Mouse (Mus musculus): ENCODE data around the gene Tube1. TPM values are rescaled to one million over a fixed set of nuclear protein-coding genes. Genes with fewer than 3 reads are reported as not detected.
A peak's percentile ranks its signal among the peaks of the same experiment; 100 is the strongest.

Tube1 gene
- total and polyA plus RNA-seq, 3 experiments, result 0.60 to 1.3 (median 0.80) TPM

DNA sequence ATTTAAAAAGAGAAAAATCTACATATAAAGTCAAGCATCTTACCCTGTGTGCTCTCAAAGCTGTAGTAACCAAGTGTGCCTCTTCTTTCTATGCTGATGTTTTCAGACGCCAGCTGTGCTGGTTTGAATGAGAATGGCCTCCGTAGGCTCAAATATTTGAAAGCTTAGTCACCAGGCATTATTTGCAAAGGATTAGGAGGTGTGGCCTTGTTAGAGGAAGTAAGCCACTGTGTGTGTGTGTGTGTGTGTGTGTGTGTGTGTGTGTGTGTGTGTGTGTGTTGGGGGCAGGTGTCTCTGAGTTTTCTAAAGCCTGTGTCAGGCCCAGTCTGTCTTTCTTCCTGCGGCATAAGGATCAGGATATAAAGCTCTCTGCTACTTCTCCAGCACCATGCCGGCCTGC is 26.8 kb upstream of the Tube1 start:
- intact Hi-C loops (cut with DNase I), result no loop called here
- Histone ChIP-seq H3K4me1 (ENCODE audit: control insufficient read depth, insufficient read depth, low read length) (no peaks in the 10 kb centered on the region), H3K79me2 (replicated peaks; ENCODE audit: control insufficient read depth, insufficient read depth, low read length) (no peaks in the 10 kb centered on the region), H3K27ac (no peak overlapping the region), H3K9ac (ENCODE audit: low read depth, low read length) (no peak overlapping the region), H3K36me3 (ENCODE audit: control insufficient read depth, insufficient read depth, low read length) (peaks cover 6% of the 10 kb centered on the region), H3K4me3 (no peak overlapping the region), H3K27me3 (ENCODE audit: control insufficient read depth, insufficient read depth, low read length) (no peaks in the 10 kb centered on the region)
- no peak for TF ChIP-seq CTCF (IDR thresholded peaks at IDR 0.05)
- no peak for TF ChIP-seq POLR2A (IDR thresholded peaks at IDR 0.05; ENCODE audit: insufficient read depth, low read depth, low read length)
- no peak for TF ChIP-seq EP300 (IDR thresholded peaks at IDR 0.05; ENCODE audit: insufficient read depth, low read depth, low read length)
- WGBS, result 71% methylated on average over 4 of the region's 4 CpGs
- DNase-seq, result no peak

DNA sequence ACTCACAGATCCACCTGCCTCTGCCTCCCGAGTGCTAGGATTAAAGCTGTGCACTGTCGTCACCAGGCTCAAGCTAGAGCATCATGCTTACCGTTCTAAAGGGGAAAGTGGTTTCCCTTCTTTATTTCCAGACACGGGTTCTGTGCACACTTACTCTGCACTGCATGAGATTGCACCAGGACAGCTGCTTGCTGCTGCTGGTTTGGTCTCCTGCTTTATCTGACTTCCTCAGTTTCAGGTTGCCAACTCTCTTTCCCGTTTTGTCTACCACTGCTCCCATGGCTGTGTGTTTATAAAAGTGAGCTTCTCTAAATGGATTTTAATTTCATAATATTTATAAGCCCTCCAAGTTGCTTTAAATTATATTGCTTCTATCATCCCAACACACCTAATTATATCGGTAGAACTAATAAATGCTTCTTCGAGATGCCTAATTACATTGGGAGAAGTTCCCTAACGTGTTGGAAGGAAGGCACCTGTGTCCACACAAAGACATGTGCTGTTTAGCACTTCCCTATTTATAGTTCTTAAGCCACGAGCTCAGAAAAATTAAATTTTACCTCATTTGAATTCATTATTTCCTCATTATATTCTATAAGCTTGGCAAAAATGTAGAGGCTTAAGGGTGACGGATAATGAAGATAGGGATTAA is 24.8 kb upstream of the Tube1 start:
- H3K79me2 ChIP-seq (replicated peaks; ENCODE audit: control insufficient read depth, insufficient read depth, low read length), result no peaks in the 10 kb centered on the region
- intact Hi-C loops (cut with DNase I), result no loop called here
- 68% methylated on average over 10 of the region's 10 CpGs for WGBS
- H3K4me3 ChIP-seq, result no peak overlapping the region
- no peak overlapping the region for H3K27ac ChIP-seq
- no peaks in the 10 kb centered on the region for H3K4me1 ChIP-seq (ENCODE audit: control insufficient read depth, insufficient read depth, low read length)
- peaks cover 6% of the 10 kb centered on the region for H3K36me3 ChIP-seq (ENCODE audit: control insufficient read depth, insufficient read depth, low read length)
- TF ChIP-seq EP300 (IDR thresholded peaks at IDR 0.05; ENCODE audit: insufficient read depth, low read depth, low read length), result no peak
- TF ChIP-seq CTCF (IDR thresholded peaks at IDR 0.05), result no peak
- no peak for TF ChIP-seq POLR2A (IDR thresholded peaks at IDR 0.05; ENCODE audit: insufficient read depth, low read depth, low read length)
- DNase-seq, result no peak
- H3K9ac ChIP-seq (ENCODE audit: low read depth, low read length), result no peak overlapping the region
- H3K27me3 ChIP-seq (ENCODE audit: control insufficient read depth, insufficient read depth, low read length), result no peaks in the 10 kb centered on the region

DNA sequence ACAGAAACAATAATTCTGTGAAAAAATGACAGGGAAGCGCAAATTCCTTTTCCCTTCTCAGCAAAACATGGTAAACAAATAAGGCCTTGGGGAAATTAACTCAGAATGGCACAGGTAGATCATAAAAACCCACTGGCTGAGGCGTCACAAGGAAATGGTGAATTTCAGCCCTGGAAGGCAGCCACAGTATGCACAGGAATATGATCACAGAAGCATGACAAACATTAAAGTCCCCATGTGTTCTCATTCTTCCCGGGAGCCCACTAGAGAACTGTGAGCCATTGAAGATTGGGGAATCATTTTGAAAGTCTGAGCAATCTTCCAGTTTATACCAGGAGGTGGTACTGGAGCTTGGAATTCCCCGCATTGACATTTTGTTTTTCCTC is 24.3 kb upstream of the Tube1 start:
- TF ChIP-seq EP300 (IDR thresholded peaks at IDR 0.05; ENCODE audit: insufficient read depth, low read depth, low read length) (no peak), POLR2A (IDR thresholded peaks at IDR 0.05; ENCODE audit: insufficient read depth, low read depth, low read length) (no peak), CTCF (IDR thresholded peaks at IDR 0.05) (no peak)

DNA sequence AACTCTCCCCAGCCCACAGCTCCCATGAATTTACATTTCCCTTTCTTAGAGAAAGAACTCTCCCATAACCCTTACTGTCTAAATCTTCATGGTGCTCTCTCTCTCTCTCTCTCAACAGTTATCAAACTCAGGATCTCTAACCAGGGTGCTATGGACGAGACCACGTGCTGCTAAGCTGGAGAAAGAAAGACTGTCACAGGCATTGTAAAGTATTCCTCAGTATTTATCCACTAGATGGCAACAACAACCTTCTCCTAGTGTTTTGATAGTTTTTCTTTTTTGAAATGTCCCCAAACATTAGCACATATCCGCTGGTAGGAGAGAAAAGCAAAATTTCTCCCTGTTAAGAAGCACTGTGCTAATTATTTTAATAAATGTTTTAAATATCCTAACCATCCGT is 12.4 kb upstream of the Tube1 start:
- Histone ChIP-seq H3K79me2 (replicated peaks; ENCODE audit: control insufficient read depth, insufficient read depth, low read length) (no peaks in the 10 kb centered on the region), H3K9ac (ENCODE audit: low read depth, low read length) (no peak overlapping the region), H3K27ac (no peak overlapping the region), H3K27me3 (ENCODE audit: control insufficient read depth, insufficient read depth, low read length) (no peaks in the 10 kb centered on the region), H3K4me3 (no peak overlapping the region), H3K36me3 (ENCODE audit: control insufficient read depth, insufficient read depth, low read length) (no peaks in the 10 kb centered on the region), H3K4me1 (ENCODE audit: control insufficient read depth, insufficient read depth, low read length) (no peaks in the 10 kb centered on the region)
- no peak for TF ChIP-seq EP300 (IDR thresholded peaks at IDR 0.05; ENCODE audit: insufficient read depth, low read depth, low read length)
- TF ChIP-seq CTCF (IDR thresholded peaks at IDR 0.05), result peak; percentile 46
- no peak for TF ChIP-seq POLR2A (IDR thresholded peaks at IDR 0.05; ENCODE audit: insufficient read depth, low read depth, low read length)
- 29% methylated on average over 4 of the region's 4 CpGs for WGBS
- DNase-seq, result no peak
- intact Hi-C loops (cut with DNase I), result no loop called here

More for the DNA sequence above, 24.3 kb upstream of the Tube1 start:
- Histone ChIP-seq H3K27ac (no peak overlapping the region), H3K79me2 (replicated peaks; ENCODE audit: control insufficient read depth, insufficient read depth, low read length) (no peaks in the 10 kb centered on the region), H3K4me3 (no peak overlapping the region), H3K27me3 (ENCODE audit: control insufficient read depth, insufficient read depth, low read length) (no peaks in the 10 kb centered on the region), H3K9ac (ENCODE audit: low read depth, low read length) (no peak overlapping the region), H3K36me3 (ENCODE audit: control insufficient read depth, insufficient read depth, low read length) (peaks cover 6% of the 10 kb centered on the region), H3K4me1 (ENCODE audit: control insufficient read depth, insufficient read depth, low read length) (no peaks in the 10 kb centered on the region)
- 81% methylated on average over 4 of the region's 4 CpGs for WGBS
- intact Hi-C loops (cut with DNase I), result no loop called here
- no peak for DNase-seq

DNA sequence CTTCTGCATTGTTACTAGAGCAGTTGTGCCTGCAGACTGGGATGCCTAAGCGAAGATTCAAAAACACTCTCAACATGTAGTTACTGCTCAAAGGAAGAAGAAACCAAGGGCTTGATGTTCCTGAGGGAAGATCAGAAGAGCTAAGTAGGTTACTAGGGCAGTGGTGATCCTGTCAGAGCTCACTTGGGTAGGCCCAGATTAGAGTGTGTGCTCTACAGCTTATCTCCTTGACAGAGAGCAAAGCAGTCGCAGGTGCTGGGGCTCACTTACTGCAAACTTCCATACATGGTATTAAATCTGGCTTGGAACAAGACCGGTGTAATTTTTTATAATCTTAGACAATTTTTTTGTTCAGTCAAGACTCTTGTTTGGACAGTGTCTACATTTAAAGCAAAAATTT is 4.0 kb downstream of the Tube1 start:
- Histone ChIP-seq H3K9ac (ENCODE audit: low read depth, low read length) (no peak overlapping the region), H3K36me3 (ENCODE audit: control insufficient read depth, insufficient read depth, low read length) (no peaks in the 10 kb centered on the region), H3K27me3 (ENCODE audit: control insufficient read depth, insufficient read depth, low read length) (no peaks in the 10 kb centered on the region), H3K79me2 (replicated peaks; ENCODE audit: control insufficient read depth, insufficient read depth, low read length) (no peaks in the 10 kb centered on the region), H3K27ac (no peak overlapping the region), H3K4me1 (ENCODE audit: control insufficient read depth, insufficient read depth, low read length) (no peaks in the 10 kb centered on the region; the same call in 1 of the 2 replicates), H3K4me3 (no peak overlapping the region)
- 78% methylated on average over 3 of the region's 3 CpGs for WGBS
- TF ChIP-seq EP300 (IDR thresholded peaks at IDR 0.05; ENCODE audit: insufficient read depth, low read depth, low read length) (no peak), POLR2A (IDR thresholded peaks at IDR 0.05; ENCODE audit: insufficient read depth, low read depth, low read length) (no peak), CTCF (IDR thresholded peaks at IDR 0.05) (no peak)
- no peak for DNase-seq
- intact Hi-C loops (cut with DNase I), result no loop called here

DNA sequence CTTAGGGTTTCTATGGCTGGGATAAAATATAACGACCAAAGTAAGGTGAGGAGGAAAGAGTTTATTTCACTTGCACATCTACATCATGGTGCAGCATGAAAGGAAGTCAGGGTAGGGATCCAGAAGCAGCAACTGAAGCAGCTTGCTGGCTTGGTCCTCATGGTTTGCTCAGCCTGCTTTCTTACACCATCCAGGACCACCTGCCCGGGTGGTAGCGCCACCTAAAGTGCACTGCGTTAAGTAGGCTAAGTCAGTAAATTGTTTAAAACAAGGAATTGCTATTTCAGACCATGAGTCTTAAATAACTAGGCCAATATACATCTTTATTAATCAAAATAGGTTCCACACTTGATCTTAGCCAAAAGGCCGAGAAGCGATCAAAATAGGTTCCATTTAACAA is 5.0 kb downstream of the Tube1 start:
- no peaks in the 10 kb centered on the region for H3K4me1 ChIP-seq (ENCODE audit: control insufficient read depth, insufficient read depth, low read length)
- no peaks in the 10 kb centered on the region for H3K36me3 ChIP-seq (ENCODE audit: control insufficient read depth, insufficient read depth, low read length)
- H3K9ac ChIP-seq (ENCODE audit: low read depth, low read length), result no peak overlapping the region
- no peak for TF ChIP-seq EP300 (IDR thresholded peaks at IDR 0.05; ENCODE audit: insufficient read depth, low read depth, low read length)
- TF ChIP-seq CTCF (IDR thresholded peaks at IDR 0.05), result no peak
- TF ChIP-seq POLR2A (IDR thresholded peaks at IDR 0.05; ENCODE audit: insufficient read depth, low read depth, low read length), result no peak
- H3K27me3 ChIP-seq (ENCODE audit: control insufficient read depth, insufficient read depth, low read length), result no peaks in the 10 kb centered on the region
- no peak overlapping the region for H3K27ac ChIP-seq
- WGBS, result 84% methylated on average over 6 of the region's 6 CpGs
- no peaks in the 10 kb centered on the region for H3K79me2 ChIP-seq (replicated peaks; ENCODE audit: control insufficient read depth, insufficient read depth, low read length)
- no peak overlapping the region for H3K4me3 ChIP-seq
- intact Hi-C loops (cut with DNase I), result no loop called here
- no peak for DNase-seq

Data from heart, adult 2 months (tissue).